Mouse (Mus musculus): ENCODE measurements at regions not wholly inside any gene's neighbourhood (a gene's known extent, or its start where the extent isn't known, plus 50 kb on each side); places are given as distances from the start of the nearest gene placed in this dataset.

GRCm38 (mm10) chr10:23715511-23715910, 71.6 kb downstream of the Rps12 start:
- TF ChIP-seq CTCF (IDR thresholded peaks at IDR 0.05) (no peak), EP300 (IDR thresholded peaks at IDR 0.05) (no peak)

Measured in lung, postnatal 0 days (tissue).